Mouse (Mus musculus): ENCODE results near the gene Txn2. TPM values are rescaled to one million over a fixed set of nuclear protein-coding genes. Genes with fewer than 3 reads are reported as not detected.

Gene Txn2
- polyA plus RNA-seq, 1 experiment from 2014 or later: 284 TPM

GRCm38 (mm10) chr15:77911065-77911464 lies 17.7 kb downstream of the Txn2 start:
- no peak overlapping the region for H3K4me3 ChIP-seq (ENCODE audit: low read depth, low read length)
- no peaks in the 10 kb centered on the region for H3K27me3 ChIP-seq (ENCODE audit: control insufficient read depth, insufficient read depth, low read length)
- no peaks in the 10 kb centered on the region for H3K9me3 ChIP-seq (replicated peaks; ENCODE audit: control insufficient read depth, low read length)
- peaks cover 11% of the 10 kb centered on the region; the same call in 1 of the 2 replicates for H3K36me3 ChIP-seq (ENCODE audit: control insufficient read depth, insufficient read depth, low read length)
- ATAC-seq (replicated peaks; ENCODE audit: insufficient number of reproducible peaks, low FRiP score, low TSS enrichment): no peak; the same call in 1 of the 2 replicates
- peak overlapping the region; percentile 68; the same call in 1 of the 2 replicates for H3K27ac ChIP-seq (ENCODE audit: low read depth, low read length)
- WGBS (ENCODE audit: insufficient replicate concordance): 5% methylated on average over 2 of the region's 2 CpGs
- peaks cover 33% of the 10 kb centered on the region for H3K4me1 ChIP-seq (ENCODE audit: control insufficient read depth, insufficient read depth, low read length)
- H3K9ac ChIP-seq (ENCODE audit: low read depth, low read length): no peak overlapping the region
- H3K4me2 ChIP-seq: no peak overlapping the region

GRCm38 (mm10) chr15:77907646-77908518 lies 20.9 kb downstream of the Txn2 start:
- ATAC-seq (replicated peaks; ENCODE audit: insufficient number of reproducible peaks, low FRiP score, low TSS enrichment): no peak
- 62% methylated on average over 9 of the region's 9 CpGs for WGBS (ENCODE audit: insufficient replicate concordance)
- Histone ChIP-seq H3K4me3 (ENCODE audit: low read depth, low read length) (no peak overlapping the region), H3K4me1 (ENCODE audit: control insufficient read depth, insufficient read depth, low read length) (peaks cover 46% of the 10 kb centered on the region), H3K4me2 (no peak overlapping the region), H3K9ac (ENCODE audit: low read depth, low read length) (no peak overlapping the region), H3K27ac (ENCODE audit: low read depth, low read length) (no peak overlapping the region), H3K36me3 (ENCODE audit: control insufficient read depth, insufficient read depth, low read length) (no peaks in the 10 kb centered on the region), H3K9me3 (replicated peaks; ENCODE audit: control insufficient read depth, low read length) (no peaks in the 10 kb centered on the region), H3K27me3 (ENCODE audit: control insufficient read depth, insufficient read depth, low read length) (no peaks in the 10 kb centered on the region)

GRCm38 (mm10) chr15:77906545-77906944 lies 22.3 kb downstream of the Txn2 start:
- Histone ChIP-seq H3K4me2 (no peak overlapping the region), H3K27ac (ENCODE audit: low read depth, low read length) (0 out of 2 replicates have a peak overlapping the region, but pooled peaks have one; percentile 0), H3K4me3 (ENCODE audit: low read depth, low read length) (no peak overlapping the region), H3K36me3 (ENCODE audit: control insufficient read depth, insufficient read depth, low read length) (no peaks in the 10 kb centered on the region), H3K9ac (ENCODE audit: low read depth, low read length) (peak overlapping the region; percentile 56; the same call in 1 of the 2 replicates), H3K27me3 (ENCODE audit: control insufficient read depth, insufficient read depth, low read length) (no peaks in the 10 kb centered on the region), H3K9me3 (replicated peaks; ENCODE audit: control insufficient read depth, low read length) (no peaks in the 10 kb centered on the region), H3K4me1 (ENCODE audit: control insufficient read depth, insufficient read depth, low read length) (peaks cover 33% of the 10 kb centered on the region)
- WGBS (ENCODE audit: insufficient replicate concordance): 44% methylated on average over 10 of the region's 10 CpGs
- ATAC-seq (replicated peaks; ENCODE audit: insufficient number of reproducible peaks, low FRiP score, low TSS enrichment): no peak; the same call in 1 of the 2 replicates

- Histone ChIP-seq H3K4me1 (ENCODE audit: control insufficient read depth, insufficient read depth, low read length) (peaks cover 28% of the 10 kb centered on the region), H3K4me3 (ENCODE audit: low read depth, low read length) (no peak overlapping the region), H3K27ac (ENCODE audit: low read depth, low read length) (peak overlapping the region; percentile 93; the same call in 1 of the 2 replicates), H3K27me3 (ENCODE audit: control insufficient read depth, insufficient read depth, low read length) (no peaks in the 10 kb centered on the region), H3K9ac (ENCODE audit: low read depth, low read length) (peak overlapping the region; percentile 56; the same call in 1 of the 2 replicates), H3K9me3 (replicated peaks; ENCODE audit: control insufficient read depth, low read length) (no peaks in the 10 kb centered on the region), H3K36me3 (ENCODE audit: control insufficient read depth, insufficient read depth, low read length) (no peaks in the 10 kb centered on the region), H3K4me2 (no peak overlapping the region)
- no peak for ATAC-seq (replicated peaks; ENCODE audit: insufficient number of reproducible peaks, low FRiP score, low TSS enrichment)
- 72% methylated on average over 8 of the region's 8 CpGs for WGBS (ENCODE audit: insufficient replicate concordance)
Measured at GRCm38 (mm10) chr15:77906081-77906480, 22.7 kb downstream of the Txn2 start.

- peak overlapping the region; percentile 93 for H3K27ac ChIP-seq (ENCODE audit: low read depth, low read length)
Measured at GRCm38 (mm10) chr15:77905275-77905970, 23.4 kb downstream of the Txn2 start.

GRCm38 (mm10) chr15:77904363-77904892 lies 24.4 kb downstream of the Txn2 start:
- 0 out of 2 replicates have a peak overlapping the region, but pooled peaks have one; percentile 52 for H3K9ac ChIP-seq (ENCODE audit: low read depth, low read length)
- peak overlapping the region; percentile 93 for H3K27ac ChIP-seq (ENCODE audit: low read depth, low read length)

More at GRCm38 (mm10) chr15:77905275-77905970, 23.4 kb downstream of the Txn2 start:
- peak overlapping the region; percentile 31 for H3K4me3 ChIP-seq (ENCODE audit: low read depth, low read length)
- H3K4me1 ChIP-seq (ENCODE audit: control insufficient read depth, insufficient read depth, low read length): peaks cover 24% of the 10 kb centered on the region
- ATAC-seq (replicated peaks; ENCODE audit: insufficient number of reproducible peaks, low FRiP score, low TSS enrichment): peak; percentile 80
- H3K4me2 ChIP-seq: peak overlapping the region; percentile 72
- 6% methylated on average over 26 of the region's 26 CpGs for WGBS (ENCODE audit: insufficient replicate concordance)
- H3K36me3 ChIP-seq (ENCODE audit: control insufficient read depth, insufficient read depth, low read length): no peaks in the 10 kb centered on the region
- H3K27me3 ChIP-seq (ENCODE audit: control insufficient read depth, insufficient read depth, low read length): no peaks in the 10 kb centered on the region
- H3K9ac ChIP-seq (ENCODE audit: low read depth, low read length): peak overlapping the region; percentile 65
- no peaks in the 10 kb centered on the region for H3K9me3 ChIP-seq (replicated peaks; ENCODE audit: control insufficient read depth, low read length)

GRCm38 (mm10) chr15:77903176-77903575 lies 25.6 kb downstream of the Txn2 start:
- Histone ChIP-seq H3K4me2 (no peak overlapping the region), H3K36me3 (ENCODE audit: control insufficient read depth, insufficient read depth, low read length) (no peaks in the 10 kb centered on the region), H3K4me1 (ENCODE audit: control insufficient read depth, insufficient read depth, low read length) (peaks cover 24% of the 10 kb centered on the region), H3K27ac (ENCODE audit: low read depth, low read length) (no peak overlapping the region), H3K9me3 (replicated peaks; ENCODE audit: control insufficient read depth, low read length) (no peaks in the 10 kb centered on the region), H3K9ac (ENCODE audit: low read depth, low read length) (no peak overlapping the region), H3K27me3 (ENCODE audit: control insufficient read depth, insufficient read depth, low read length) (no peaks in the 10 kb centered on the region), H3K4me3 (ENCODE audit: low read depth, low read length) (no peak overlapping the region)
- 66% methylated on average over 5 of the region's 5 CpGs for WGBS (ENCODE audit: insufficient replicate concordance)
- no peak for ATAC-seq (replicated peaks; ENCODE audit: insufficient number of reproducible peaks, low FRiP score, low TSS enrichment)

More at GRCm38 (mm10) chr15:77904363-77904892, 24.4 kb downstream of the Txn2 start:
- peaks cover 24% of the 10 kb centered on the region for H3K4me1 ChIP-seq (ENCODE audit: control insufficient read depth, insufficient read depth, low read length)
- H3K4me2 ChIP-seq: peak overlapping the region; percentile 72
- H3K36me3 ChIP-seq (ENCODE audit: control insufficient read depth, insufficient read depth, low read length): no peaks in the 10 kb centered on the region
- ATAC-seq (replicated peaks; ENCODE audit: insufficient number of reproducible peaks, low FRiP score, low TSS enrichment): no peak
- H3K27me3 ChIP-seq (ENCODE audit: control insufficient read depth, insufficient read depth, low read length): no peaks in the 10 kb centered on the region
- no peak overlapping the region for H3K4me3 ChIP-seq (ENCODE audit: low read depth, low read length)
- WGBS (ENCODE audit: insufficient replicate concordance): 22% methylated on average over 12 of the region's 12 CpGs
- no peaks in the 10 kb centered on the region for H3K9me3 ChIP-seq (replicated peaks; ENCODE audit: control insufficient read depth, low read length)

- no peak overlapping the region for H3K4me3 ChIP-seq (ENCODE audit: low read depth, low read length)
- H3K4me2 ChIP-seq: no peak overlapping the region
- no peak overlapping the region for H3K27ac ChIP-seq (ENCODE audit: low read depth, low read length)
- no peaks in the 10 kb centered on the region for H3K27me3 ChIP-seq (ENCODE audit: control insufficient read depth, insufficient read depth, low read length)
- 85% methylated on average over 13 of the region's 14 CpGs for WGBS (ENCODE audit: insufficient replicate concordance)
- no peaks in the 10 kb centered on the region for H3K9me3 ChIP-seq (replicated peaks; ENCODE audit: control insufficient read depth, low read length)
- H3K9ac ChIP-seq (ENCODE audit: low read depth, low read length): no peak overlapping the region
- ATAC-seq (replicated peaks; ENCODE audit: insufficient number of reproducible peaks, low FRiP score, low TSS enrichment): no peak
- H3K36me3 ChIP-seq (ENCODE audit: control insufficient read depth, insufficient read depth, low read length): no peaks in the 10 kb centered on the region
- peaks cover 2% of the 10 kb centered on the region for H3K4me1 ChIP-seq (ENCODE audit: control insufficient read depth, insufficient read depth, low read length)
Measured at GRCm38 (mm10) chr15:77894926-77895325, 33.9 kb downstream of the Txn2 start.

Measured in heart, embryonic 11.5 days (tissue).